Mouse (Mus musculus) erythroblast, embryonic 14.5 days (primary cell): ENCODE measurements around the gene Thada.

ENCODE experiments used
- GATA1 ChIP-seq: IDR thresholded peaks from 2 replicates; pipeline ENCODE4 v1.6.1; 2012; ENCODE audit warnings: low read length, inconsistent platforms, mixed read lengths
- TAL1 ChIP-seq: IDR thresholded peaks from 3 replicates; pipeline ENCODE4 v1.6.1; 2012; ENCODE audit warnings: low read length, inconsistent platforms, mixed read lengths

DNA sequence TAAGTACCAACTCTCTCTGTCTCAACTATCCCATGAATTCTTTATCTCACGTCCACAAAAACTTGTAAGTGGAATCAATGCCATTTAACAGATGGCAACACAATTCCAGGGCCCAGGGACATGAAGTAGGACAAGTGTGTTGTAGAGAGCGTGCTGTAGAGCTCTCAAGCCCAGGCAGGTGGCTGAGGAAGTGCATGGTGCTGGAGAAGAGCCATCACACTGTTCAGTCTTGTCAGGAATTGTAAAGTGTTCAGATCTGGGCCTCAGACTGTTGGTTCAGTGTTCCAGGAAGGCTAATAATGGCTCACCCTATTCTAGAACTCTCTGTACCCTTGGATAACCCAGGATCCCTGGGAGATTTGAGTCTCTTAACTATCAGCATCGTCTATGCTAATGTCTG, 321.9 kb downstream of the Thada start:
- no peak for TF ChIP-seq GATA1
- no peak for TF ChIP-seq TAL1
